Mouse (Mus musculus): ENCODE results near the gene Trp53tg5.

DNA sequence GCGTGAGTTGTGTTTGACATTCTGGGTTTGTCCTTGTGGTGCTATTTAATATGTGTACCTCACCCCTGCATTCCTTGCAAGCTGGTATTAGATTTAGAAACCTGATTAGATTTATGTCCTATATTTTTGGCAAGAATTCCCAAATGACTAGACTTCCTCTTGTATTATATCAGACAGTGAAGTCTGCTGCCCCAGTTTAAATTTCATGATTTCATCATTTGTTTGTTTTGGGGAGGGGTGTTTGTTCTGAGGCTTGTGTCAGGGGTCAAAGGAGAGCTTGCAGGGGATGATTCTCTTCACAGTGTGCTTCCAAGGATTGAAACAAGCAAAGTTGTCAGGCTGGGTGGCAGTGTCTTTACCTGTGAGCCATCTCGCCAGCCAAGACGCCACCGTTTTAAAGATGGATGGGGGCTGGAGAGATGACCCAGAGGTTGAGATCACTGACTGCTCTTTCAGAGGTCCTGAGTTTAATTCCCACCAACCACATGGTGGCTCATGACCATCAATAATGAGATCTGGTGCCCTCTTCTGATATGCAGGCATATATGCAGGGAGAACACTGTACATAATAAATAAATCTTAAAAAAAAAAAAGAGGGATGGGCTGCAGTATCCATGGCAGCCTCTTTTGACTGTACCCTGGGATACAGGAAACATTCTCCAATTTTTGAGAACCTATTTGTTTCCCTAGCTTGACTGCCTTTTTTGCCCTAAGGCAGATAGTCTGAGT lies 32.3 kb upstream of the Trp53tg5 start:
- TF ChIP-seq POLR2A (IDR thresholded peaks at IDR 0.05; ENCODE audit: control insufficient read depth, low read depth, low read length) = no peak
- no peak for TF ChIP-seq CTCF (IDR thresholded peaks at IDR 0.05; ENCODE audit: control insufficient read depth, insufficient read depth, insufficient replicate concordance, low read depth, low read length)
